Mouse (Mus musculus) embryonic facial prominence, embryonic 11.5 days (tissue): Measurements from ENCODE around the gene Ampd3. TPM values are rescaled to one million over a fixed set of nuclear protein-coding genes. Genes with fewer than 3 reads are reported as not detected.

Experiments
- ATAC-seq: fragments of 200-750 bp; cut with Nextera tagmentation; replicated peaks from 2 replicates; pipeline ENCODE4 v1.8.0; 2017; ENCODE audit warnings: low read depth; ENCODE audit not compliant: insufficient number of reproducible peaks, low FRiP score, low TSS enrichment
- DNase-seq: peaks from one replicate; pipeline ENCODE4 v3.0.0-alpha.2; 2015; ENCODE audit warnings: low spot score
- H3K27ac ChIP-seq: fragments of 300-500 bp; sonication (generic); replicated peaks from 2 replicates; pipeline ENCODE4 v1.5.1; 2014; ENCODE audit warnings: mild to moderate bottlenecking, low read depth, low read length, control low read depth
- H3K27me3 ChIP-seq: fragments of 300-500 bp; sonication (generic); 2 replicates; pipeline ENCODE4 v1.6.1; 2014; ENCODE audit warnings: mild to moderate bottlenecking, low read length, moderate library complexity, mixed read lengths; ENCODE audit not compliant: control insufficient read depth, insufficient read depth
- H3K36me3 ChIP-seq: fragments of 300-500 bp; sonication (generic); replicated peaks from 2 replicates; pipeline ENCODE4 v1.6.1; 2014; ENCODE audit warnings: low read depth, mild to moderate bottlenecking, low read length, moderate library complexity, mixed read lengths; ENCODE audit not compliant: control insufficient read depth, insufficient read depth
- H3K4me1 ChIP-seq: fragments of 300-500 bp; sonication (generic); 2 replicates; pipeline ENCODE4 v1.6.1; 2014; ENCODE audit warnings: low read length, mixed read lengths; ENCODE audit not compliant: control insufficient read depth, insufficient read depth
- H3K4me2 ChIP-seq: fragments of 300-500 bp; sonication (generic); 2 replicates; pipeline ENCODE4 v1.6.1; 2014; ENCODE audit warnings: low read depth, mild to moderate bottlenecking, control low read depth, low read length, moderate library complexity
- H3K4me3 ChIP-seq: fragments of 300-500 bp; sonication (generic); 2 replicates; pipeline ENCODE4 v1.5.1; 2014; ENCODE audit warnings: low read depth, low read length, control low read depth
- H3K9ac ChIP-seq: fragments of 300-500 bp; sonication (generic); replicated peaks from 2 replicates; pipeline ENCODE4 v1.6.1; 2014; ENCODE audit warnings: mild to moderate bottlenecking, control low read depth, low read length
- H3K9me3 ChIP-seq: fragments of 300-500 bp; sonication (generic); replicated peaks from 2 replicates; pipeline ENCODE4 v1.6.1; 2016; ENCODE audit warnings: mild to moderate bottlenecking, low read length, inconsistent platforms, mixed read lengths; ENCODE audit not compliant: control insufficient read depth
- WGBS: fragments of 180-500 bp; shearing (Covaris S2); extraction: QIAGEN DNeasy Blood & Tissue Kit; methylation state at CpG from one replicate; pipeline ENCODE4 v1.1.7; 2014; 5-methylcytosine and 5-hydroxymethylcytosine counted together
- polyA plus RNA-seq: library from polyadenylated mRNA; unstranded; fragments of >200 nt; fragmentation: Nextera tagmentation; extraction: Ambion mirVana; gene quantifications from 2 replicates; pipeline ENCODE4 v1.2.1, GENCODE M21; 2014

Gene Ampd3
- polyA plus RNA-seq, 1 experiment from 2014 or later = 2.5 TPM

- Histone ChIP-seq H3K4me1 (no peaks in the 10 kb centered on the region), H3K4me2 (no peak overlapping the region), H3K36me3 (no peaks in the 10 kb centered on the region), H3K27ac (no peak overlapping the region), H3K27me3 (no peaks in the 10 kb centered on the region), H3K9ac (no peak overlapping the region), H3K4me3 (no peak overlapping the region), H3K9me3 (no peaks in the 10 kb centered on the region)
- 90% methylated on average over 1 of the region's 1 CpGs for WGBS
- DNase-seq = no peak
- ATAC-seq = no peak
Observed at GRCm38 (mm10) chr7:110834018-110834417, 66.0 kb downstream of the Ampd3 start.

GRCm38 (mm10) chr7:110834522-110834921 is 66.5 kb downstream of the Ampd3 start:
- no peak for DNase-seq
- H3K36me3 ChIP-seq = no peaks in the 10 kb centered on the region
- no peak overlapping the region for H3K27ac ChIP-seq
- no peaks in the 10 kb centered on the region for H3K27me3 ChIP-seq
- H3K4me3 ChIP-seq = no peak overlapping the region
- ATAC-seq = no peak
- WGBS = 51% methylated on average over 3 of the region's 3 CpGs
- H3K4me1 ChIP-seq = no peaks in the 10 kb centered on the region
- no peak overlapping the region for H3K4me2 ChIP-seq
- no peaks in the 10 kb centered on the region for H3K9me3 ChIP-seq
- no peak overlapping the region for H3K9ac ChIP-seq

- no peaks in the 10 kb centered on the region for H3K36me3 ChIP-seq
- no peak overlapping the region for H3K27ac ChIP-seq
- no peak overlapping the region for H3K4me3 ChIP-seq
- no peak for DNase-seq
- H3K9ac ChIP-seq = no peak overlapping the region
- no peak for ATAC-seq
- H3K27me3 ChIP-seq = no peaks in the 10 kb centered on the region
- H3K4me2 ChIP-seq = no peak overlapping the region
- H3K4me1 ChIP-seq = no peaks in the 10 kb centered on the region
- 79% methylated on average over 4 of the region's 4 CpGs for WGBS
- H3K9me3 ChIP-seq = no peaks in the 10 kb centered on the region
Observed at GRCm38 (mm10) chr7:110840332-110840731, 72.3 kb downstream of the Ampd3 start.

GRCm38 (mm10) chr7:110843916-110844874 is 76.2 kb downstream of the Ampd3 start, which contains the start of gene Rnf141:
TSS of gene Rnf141 (minus strand) at chr7:110844457.
- Histone ChIP-seq H3K9ac (peak within 1 kb of the TSS; percentile 88), H3K27me3 (no peaks in the 10 kb centered on the region), H3K36me3 (no peaks in the 10 kb centered on the region), H3K9me3 (no peaks in the 10 kb centered on the region), H3K4me1 (no peaks in the 10 kb centered on the region), H3K4me3 (peak within 1 kb of the TSS; percentile 77), H3K4me2 (peak within 1 kb of the TSS; percentile 64), H3K27ac (peak within 1 kb of the TSS; percentile 76)
- ATAC-seq = peak; percentile 94
- DNase-seq = peak; percentile 96
- under 1% methylated on average over 42 of the region's 42 CpGs for WGBS

- H3K27me3 ChIP-seq = no peaks in the 10 kb centered on the region
- no peaks in the 10 kb centered on the region for H3K9me3 ChIP-seq
- 71% methylated on average over 2 of the region's 2 CpGs for WGBS
- no peak overlapping the region for H3K4me2 ChIP-seq
- no peaks in the 10 kb centered on the region for H3K4me1 ChIP-seq
- H3K9ac ChIP-seq = no peak overlapping the region
- ATAC-seq (no peak), DNase-seq (no peak)
- no peak overlapping the region for H3K27ac ChIP-seq
- H3K36me3 ChIP-seq = no peaks in the 10 kb centered on the region
- H3K4me3 ChIP-seq = no peak overlapping the region
Observed at GRCm38 (mm10) chr7:110847321-110847720, 79.3 kb downstream of the Ampd3 start.

GRCm38 (mm10) chr7:110848371-110848770 is 80.4 kb downstream of the Ampd3 start:
- Histone ChIP-seq H3K9ac (no peak overlapping the region), H3K27ac (no peak overlapping the region), H3K4me2 (no peak overlapping the region), H3K4me3 (no peak overlapping the region), H3K36me3 (no peaks in the 10 kb centered on the region), H3K9me3 (no peaks in the 10 kb centered on the region), H3K27me3 (no peaks in the 10 kb centered on the region), H3K4me1 (no peaks in the 10 kb centered on the region)
- no peak for ATAC-seq
- 56% methylated on average over 1 of the region's 1 CpGs for WGBS
- DNase-seq = no peak

GRCm38 (mm10) chr7:110851541-110852203 is 83.7 kb downstream of the Ampd3 start:
- DNase-seq (no peak), ATAC-seq (no peak)
- 60% methylated on average over 7 of the region's 7 CpGs for WGBS
- Histone ChIP-seq H3K36me3 (no peaks in the 10 kb centered on the region), H3K4me2 (no peak overlapping the region), H3K27ac (no peak overlapping the region), H3K9me3 (no peaks in the 10 kb centered on the region), H3K4me3 (no peak overlapping the region), H3K4me1 (no peaks in the 10 kb centered on the region), H3K9ac (no peak overlapping the region; the same call in 1 of the 2 replicates), H3K27me3 (no peaks in the 10 kb centered on the region)

GRCm38 (mm10) chr7:110853611-110854010 is 85.6 kb downstream of the Ampd3 start:
- H3K4me3 ChIP-seq = no peak overlapping the region
- no peak overlapping the region for H3K9ac ChIP-seq
- no peaks in the 10 kb centered on the region for H3K4me1 ChIP-seq
- WGBS = 50% methylated on average over 10 of the region's 10 CpGs
- no peak for DNase-seq
- H3K27ac ChIP-seq = no peak overlapping the region
- no peak for ATAC-seq
- no peaks in the 10 kb centered on the region for H3K27me3 ChIP-seq
- no peak overlapping the region for H3K4me2 ChIP-seq
- no peaks in the 10 kb centered on the region for H3K36me3 ChIP-seq
- H3K9me3 ChIP-seq = no peaks in the 10 kb centered on the region
